Mouse (Mus musculus) neural tube, embryonic 11.5 days (tissue): Measurements from ENCODE around the gene Sema3f. TPM values are rescaled to one million over a fixed set of nuclear protein-coding genes. Genes with fewer than 3 reads are reported as not detected.

Source experiments
- ATAC-seq: fragments of 200-750 bp; cut with Nextera tagmentation; 2 replicates; pipeline ENCODE4 v1.8.0; 2017; ENCODE audit warnings: moderate number of reproducible peaks, mild to moderate bottlenecking, moderate TSS enrichment, moderate library complexity; ENCODE audit not compliant: insufficient read depth, low FRiP score, low TSS enrichment
- DNase-seq: peaks from one replicate; pipeline ENCODE4 v3.0.0-alpha.2; 2015; ENCODE audit warnings: low spot score
- H3K27ac ChIP-seq: fragments of 300-500 bp; sonication (generic); 2 replicates; pipeline ENCODE4 v1.5.1; 2014; ENCODE audit warnings: low read depth, mild to moderate bottlenecking, low read length
- H3K27me3 ChIP-seq: fragments of 300-500 bp; sonication (generic); 2 replicates; pipeline ENCODE4 v1.6.1; 2014; ENCODE audit warnings: mild to moderate bottlenecking, low read length, mixed read lengths; ENCODE audit not compliant: control insufficient read depth, insufficient read depth
- H3K36me3 ChIP-seq: fragments of 300-500 bp; sonication (generic); 2 replicates; pipeline ENCODE4 v1.6.1; 2014; ENCODE audit warnings: mild to moderate bottlenecking, low read length, moderate library complexity, mixed read lengths; ENCODE audit not compliant: control insufficient read depth, insufficient read depth
- H3K4me1 ChIP-seq: fragments of 300-500 bp; sonication (generic); 2 replicates; pipeline ENCODE4 v1.6.1; 2014; ENCODE audit warnings: low read length, mixed read lengths; ENCODE audit not compliant: control insufficient read depth, insufficient read depth
- H3K4me2 ChIP-seq: fragments of 300-500 bp; sonication (generic); 2 replicates; pipeline ENCODE4 v1.6.1; 2014; ENCODE audit warnings: low read depth, mild to moderate bottlenecking, moderate library complexity
- H3K4me3 ChIP-seq: fragments of 300-500 bp; sonication (generic); 2 replicates; pipeline ENCODE4 v1.5.1; 2014; ENCODE audit warnings: low read depth, low read length
- H3K9ac ChIP-seq: fragments of 300-500 bp; sonication (generic); 2 replicates; pipeline ENCODE4 v1.6.1; 2014; ENCODE audit warnings: mild to moderate bottlenecking, low read length
- H3K9me3 ChIP-seq: fragments of 300-500 bp; sonication (generic); 2 replicates; pipeline ENCODE4 v1.6.1; 2016; ENCODE audit warnings: low read length; ENCODE audit not compliant: control insufficient read depth
- WGBS: fragments of 180-500 bp; shearing (Covaris S2); extraction: QIAGEN DNeasy Blood & Tissue Kit; methylation state at CpG from one replicate; pipeline ENCODE4 v1.1.7; 2014; 5-methylcytosine and 5-hydroxymethylcytosine counted together
- polyA plus RNA-seq: library from polyadenylated mRNA; unstranded; fragments of >200 nt; fragmentation: Nextera tagmentation; extraction: Ambion mirVana; gene quantifications from 2 replicates; pipeline ENCODE4 v1.2.1, GENCODE M21; 2014

The Sema3f gene
- polyA plus RNA-seq, 1 experiment from 2014 or later, result 15.3 TPM

DNA sequence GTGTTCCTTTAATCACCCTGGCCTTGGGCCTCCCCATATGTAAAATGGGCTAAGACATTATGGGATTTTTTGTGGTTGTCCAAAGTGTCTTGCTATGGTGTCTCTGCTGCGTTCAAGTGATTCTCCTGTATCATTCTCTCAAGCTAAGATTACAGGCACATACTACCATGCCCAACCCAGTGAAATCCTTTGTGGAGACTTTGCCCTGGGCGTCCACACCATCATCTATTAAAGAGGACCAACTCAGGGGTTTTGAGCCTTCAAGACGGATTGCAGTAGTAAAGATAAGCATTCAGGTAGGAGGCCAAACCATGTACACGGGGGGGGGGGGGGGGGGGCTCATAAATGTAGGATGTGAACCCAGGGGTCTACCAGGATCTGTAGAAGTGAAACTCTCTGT, 55.7 kb downstream of the Sema3f start:
- Histone ChIP-seq H3K4me2 (no peak overlapping the region), H3K4me1 (no peaks in the 10 kb centered on the region), H3K9ac (no peak overlapping the region), H3K36me3 (no peaks in the 10 kb centered on the region), H3K4me3 (no peak overlapping the region), H3K27me3 (no peaks in the 10 kb centered on the region), H3K9me3 (no peaks in the 10 kb centered on the region), H3K27ac (no peak overlapping the region)
- DNase-seq, result no peak
- WGBS, result 87% methylated on average over 3 of the region's 4 CpGs
- no peak for ATAC-seq

- no peaks in the 10 kb centered on the region for H3K4me1 ChIP-seq
- H3K4me2 ChIP-seq, result no peak overlapping the region
- H3K27ac ChIP-seq, result no peak overlapping the region
- no peaks in the 10 kb centered on the region for H3K27me3 ChIP-seq
- H3K9ac ChIP-seq, result no peak overlapping the region
- 85% methylated on average over 2 of the region's 2 CpGs for WGBS
- ATAC-seq (no peak), DNase-seq (no peak)
- no peaks in the 10 kb centered on the region for H3K9me3 ChIP-seq
- H3K36me3 ChIP-seq, result no peaks in the 10 kb centered on the region
- H3K4me3 ChIP-seq, result no peak overlapping the region
These were observed 56.8 kb downstream of the Sema3f start for GRCm38 (mm10) chr9:107653474-107653873.

- Histone ChIP-seq H3K4me3 (no peak overlapping the region), H3K4me2 (no peak overlapping the region), H3K36me3 (no peaks in the 10 kb centered on the region), H3K9me3 (no peaks in the 10 kb centered on the region), H3K27ac (0 out of 2 replicates have a peak overlapping the region, but pooled peaks have one; percentile 14), H3K9ac (no peak overlapping the region), H3K4me1 (no peaks in the 10 kb centered on the region), H3K27me3 (no peaks in the 10 kb centered on the region)
- peak; percentile 24 for DNase-seq
- WGBS, result 54% methylated on average over 12 of the region's 12 CpGs
- peak; percentile 31; the same call in 1 of the 2 replicates for ATAC-seq
These were observed 59.4 kb downstream of the Sema3f start for GRCm38 (mm10) chr9:107650708-107651481.

GRCm38 (mm10) chr9:107650225-107650624, 60.0 kb downstream of the Sema3f start:
- H3K27me3 ChIP-seq, result no peaks in the 10 kb centered on the region

GRCm38 (mm10) chr9:107648767-107649166, 61.5 kb downstream of the Sema3f start:
- H3K27me3 ChIP-seq, result no peaks in the 10 kb centered on the region
- ATAC-seq (no peak), DNase-seq (no peak)
- H3K36me3 ChIP-seq, result no peaks in the 10 kb centered on the region
- no peaks in the 10 kb centered on the region for H3K9me3 ChIP-seq
- no peak overlapping the region for H3K4me2 ChIP-seq
- peaks cover 2% of the 10 kb centered on the region; the same call in 1 of the 2 replicates for H3K4me1 ChIP-seq
- H3K4me3 ChIP-seq, result no peak overlapping the region
- H3K9ac ChIP-seq, result no peak overlapping the region
- H3K27ac ChIP-seq, result no peak overlapping the region
- WGBS, result 81% methylated on average over 3 of the region's 3 CpGs

More at GRCm38 (mm10) chr9:107650225-107650624, 60.0 kb downstream of the Sema3f start:
- H3K4me2 ChIP-seq, result no peak overlapping the region
- no peak overlapping the region for H3K4me3 ChIP-seq
- H3K9me3 ChIP-seq, result no peaks in the 10 kb centered on the region
- ATAC-seq, result no peak
- DNase-seq, result no peak
- 74% methylated on average over 7 of the region's 7 CpGs for WGBS
- H3K4me1 ChIP-seq, result no peaks in the 10 kb centered on the region
- H3K9ac ChIP-seq, result no peak overlapping the region
- H3K27ac ChIP-seq, result no peak overlapping the region
- no peaks in the 10 kb centered on the region for H3K36me3 ChIP-seq

DNA sequence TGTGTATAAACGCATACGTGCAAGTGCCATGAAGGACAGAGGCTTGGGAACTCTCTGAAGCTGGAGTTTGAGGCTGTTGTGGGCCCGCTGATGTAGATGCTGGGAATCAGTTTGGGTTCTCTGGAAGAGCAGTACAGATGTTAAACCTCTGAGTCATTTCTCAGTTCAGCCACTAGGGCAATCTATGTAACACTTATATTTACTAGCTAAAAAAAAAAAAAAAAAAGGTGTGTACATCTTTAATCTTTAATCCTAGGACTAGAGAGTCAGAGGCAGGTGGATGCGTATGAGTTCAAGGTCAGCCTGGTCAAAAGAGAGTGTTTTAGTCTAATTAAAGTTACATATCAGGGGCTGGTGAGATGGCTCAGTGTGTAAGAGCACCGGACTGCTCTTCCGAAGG, 63.3 kb downstream of the Sema3f start:
- Histone ChIP-seq H3K9me3 (no peaks in the 10 kb centered on the region), H3K27ac (no peak overlapping the region), H3K36me3 (no peaks in the 10 kb centered on the region), H3K4me3 (no peak overlapping the region), H3K9ac (no peak overlapping the region), H3K27me3 (no peaks in the 10 kb centered on the region), H3K4me1 (peaks cover 2% of the 10 kb centered on the region; the same call in 1 of the 2 replicates), H3K4me2 (no peak overlapping the region)
- ATAC-seq, result no peak
- no peak for DNase-seq
- 82% methylated on average over 6 of the region's 6 CpGs for WGBS

DNA sequence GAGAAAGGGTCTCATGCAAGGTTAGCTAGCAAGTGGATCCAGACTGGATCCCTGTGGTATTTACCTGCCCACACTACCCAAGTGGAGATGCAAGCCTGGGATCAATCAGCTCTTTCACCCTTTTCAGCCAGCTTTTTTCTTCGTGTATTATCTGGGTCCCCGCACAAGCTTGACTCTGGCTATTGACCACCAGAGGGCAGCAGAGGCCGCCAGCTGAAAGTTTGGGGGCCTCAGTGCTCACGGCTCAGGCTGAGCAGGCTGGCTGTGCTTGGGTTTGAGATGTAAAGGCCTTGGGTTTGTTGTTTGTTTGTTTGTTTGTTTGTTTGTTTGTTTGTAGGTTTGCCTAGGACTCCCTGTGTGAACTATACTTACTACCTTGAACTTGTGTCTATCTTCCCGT, 64.7 kb downstream of the Sema3f start:
- 8% methylated on average over 5 of the region's 5 CpGs for WGBS
- Histone ChIP-seq H3K27me3 (no peaks in the 10 kb centered on the region), H3K9ac (no peak overlapping the region), H3K27ac (no peak overlapping the region), H3K4me2 (no peak overlapping the region), H3K9me3 (no peaks in the 10 kb centered on the region), H3K36me3 (no peaks in the 10 kb centered on the region), H3K4me1 (peaks cover 2% of the 10 kb centered on the region; the same call in 1 of the 2 replicates), H3K4me3 (no peak overlapping the region)
- ATAC-seq (peak; percentile 67), DNase-seq (peak; percentile 87)

GRCm38 (mm10) chr9:107645153-107645510, 65.1 kb downstream of the Sema3f start:
- no peak overlapping the region; the same call in 1 of the 2 replicates for H3K4me2 ChIP-seq
- peak overlapping the region; percentile 52 for H3K9ac ChIP-seq
- H3K4me3 ChIP-seq, result no peak overlapping the region
- H3K27ac ChIP-seq, result no peak overlapping the region
- H3K4me1 ChIP-seq, result peaks cover 3% of the 10 kb centered on the region
- DNase-seq (no peak), ATAC-seq (peak; percentile 48; the same call in 1 of the 2 replicates)
- H3K9me3 ChIP-seq, result no peaks in the 10 kb centered on the region
- H3K27me3 ChIP-seq, result no peaks in the 10 kb centered on the region
- WGBS, result 54% methylated on average over 7 of the region's 7 CpGs
- H3K36me3 ChIP-seq, result no peaks in the 10 kb centered on the region
